Mouse (Mus musculus) liver, adult 10 weeks (tissue): ENCODE results near the gene Ctla2b. TPM values are rescaled to one million over a fixed set of nuclear protein-coding genes. Genes with fewer than 3 reads are reported as not detected.

Experiments used
- polyA plus RNA-seq: library from polyadenylated mRNA; stranded (reverse); fragments of 350-450 nt; fragmentation: Illumina TruSeq; extraction: RNeasy Lipid Tissue Mini Kit (QIAGEN cat#74804); gene quantifications from one replicate; pipeline ENCODE4 v1.2.3, GENCODE M21; 2014; ENCODE audit warnings: low read depth, low replicate concordance

Ctla2b gene
- polyA plus RNA-seq = 9.2 TPM

DNA sequence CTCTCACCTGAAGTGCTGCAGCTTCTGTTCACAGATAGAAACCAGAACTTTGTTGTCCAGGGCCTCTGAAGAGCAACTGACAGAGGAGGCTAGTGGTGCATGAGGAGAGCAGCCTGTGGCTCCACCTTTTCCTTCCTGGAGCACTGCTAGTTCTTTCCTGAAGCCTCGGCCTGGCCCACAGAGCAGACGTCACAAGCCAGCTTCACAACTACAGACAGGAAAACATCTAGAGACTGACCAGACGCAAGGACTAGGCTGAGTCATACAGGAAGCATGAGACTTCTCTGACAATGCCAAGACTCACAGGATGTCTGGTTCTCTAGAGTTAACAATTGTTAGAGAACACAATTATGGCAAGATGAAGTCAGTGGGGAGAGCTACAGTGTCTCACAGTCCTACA is at the start of gene Ctla2b:
Ctla2b (minus strand) TSS at position 120 of the 400 bp plus-strand sequence.

GRCm38 (mm10) chr13:60941884-60942283 is 44.6 kb upstream of the Ctla2b start, which contains the start of gene Tpbpa:
Gene Tpbpa, minus strand, starts transcription at chr13:60941984.

DNA sequence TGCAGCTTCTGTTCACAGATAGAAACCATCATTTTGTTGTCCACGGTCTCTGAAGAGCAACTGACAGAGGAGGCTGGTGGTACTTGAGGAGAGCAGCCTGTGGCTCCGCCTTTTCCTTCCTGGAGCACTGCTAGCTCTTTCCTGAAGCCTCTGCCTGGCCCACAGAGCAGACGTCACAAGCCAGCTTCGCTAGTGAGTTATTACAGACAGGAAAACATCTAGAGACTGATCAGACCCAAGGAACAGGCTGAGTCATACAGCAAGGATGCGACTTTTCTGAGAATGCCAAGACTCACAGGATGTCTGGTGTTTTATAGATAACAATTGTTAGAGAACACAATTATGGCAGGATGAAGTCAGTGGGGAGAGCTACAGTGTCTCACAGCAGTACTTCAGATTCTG is 39.3 kb upstream of the Ctla2b start, which contains the start of the genes Gm49391 and Ctla2a:
Gm49391 (minus strand) TSS at position 72 of the 402 bp plus-strand sequence.
Ctla2a (minus strand) TSS at position 126 of the 402 bp plus-strand sequence.

GRCm38 (mm10) chr13:60935490-60935889 is 38.2 kb upstream of the Ctla2b start, which contains the start of gene Gm49393:
Gene Gm49393, minus strand, starts transcription at chr13:60935590.

DNA sequence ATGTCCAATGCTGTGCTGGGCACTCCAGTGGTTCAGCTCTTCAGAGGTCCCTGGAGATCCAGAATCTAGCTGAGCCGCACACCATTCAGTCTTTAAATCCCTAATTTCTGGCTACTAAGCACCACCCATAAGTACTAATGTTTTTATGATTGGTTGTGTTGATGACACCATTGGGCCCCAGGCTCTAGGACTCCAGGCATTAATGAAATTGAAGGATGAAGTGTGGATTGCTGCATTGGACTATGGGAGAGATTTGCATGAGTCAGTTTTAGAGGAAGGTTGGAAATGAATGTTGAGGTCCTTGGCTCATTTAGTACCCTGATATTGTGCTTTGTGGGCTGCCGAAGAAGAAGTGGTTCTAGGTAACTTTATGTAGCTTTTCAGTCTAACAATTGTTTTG is 7.5 kb upstream of the Ctla2b start, which contains the start of gene Tpbpb:
Tpbpb (minus strand) TSS at position 101 of the 400 bp plus-strand sequence.

GRCm38 (mm10) chr13:60896794-60897193 is 453 bp downstream of the Ctla2b start, which contains the start of gene Gm49392:
Gene Gm49392, minus strand, starts transcription at chr13:60896894.

DNA sequence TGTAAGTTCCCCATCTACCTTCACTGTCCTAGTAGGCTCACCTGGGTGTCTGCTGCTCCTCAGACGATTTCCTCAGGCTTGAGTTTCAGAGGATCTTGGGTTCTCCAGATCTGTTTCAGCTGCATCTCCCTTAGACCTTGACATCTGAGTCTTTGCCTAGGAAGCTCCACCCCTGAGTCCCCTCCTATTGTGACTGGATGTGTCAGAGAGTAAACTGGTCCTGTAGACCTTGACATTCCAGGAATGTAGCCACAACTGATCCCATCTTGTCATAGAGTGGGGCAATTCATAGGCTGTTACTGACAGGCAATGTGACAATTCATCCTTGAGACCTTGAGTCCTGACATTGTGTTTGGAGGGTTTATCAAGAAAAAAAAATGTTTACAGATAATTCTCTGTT is 33.0 kb downstream of the Ctla2b start, which contains the start of gene 4930486L24Rik:
4930486L24Rik (minus strand) TSS at position 195 of the 400 bp plus-strand sequence.

Other genes with a start within 250 kb of the Ctla2b start
- not detected for gene BC051665, start 111.1 kb downstream of the Ctla2b start, polyA plus RNA-seq
- not detected for gene Ctsll3, start 94.6 kb downstream of the Ctla2b start, polyA plus RNA-seq
- gene 4930486L24Rik, start 33.0 kb downstream of the Ctla2b start, polyA plus RNA-seq = not detected
- 0.37 TPM for gene Gm49392, start 553 bp downstream of the Ctla2b start, polyA plus RNA-seq
- not detected for gene Tpbpb, start 7.4 kb upstream of the Ctla2b start, polyA plus RNA-seq
- gene Gm49393, start 38.1 kb upstream of the Ctla2b start, polyA plus RNA-seq = not detected
- gene Gm49391, start 39.1 kb upstream of the Ctla2b start, polyA plus RNA-seq = 0.93 TPM
- gene Ctla2a, start 39.2 kb upstream of the Ctla2b start, polyA plus RNA-seq = 7.3 TPM
- not detected for gene Tpbpa, start 44.5 kb upstream of the Ctla2b start, polyA plus RNA-seq
- gene Ctsj, start 108.5 kb upstream of the Ctla2b start, polyA plus RNA-seq = not detected
- not detected for gene Ctsq, start 143.2 kb upstream of the Ctla2b start, polyA plus RNA-seq